ENCODE assay signal across 27 mouse cellular contexts in the genomic region with DNA sequence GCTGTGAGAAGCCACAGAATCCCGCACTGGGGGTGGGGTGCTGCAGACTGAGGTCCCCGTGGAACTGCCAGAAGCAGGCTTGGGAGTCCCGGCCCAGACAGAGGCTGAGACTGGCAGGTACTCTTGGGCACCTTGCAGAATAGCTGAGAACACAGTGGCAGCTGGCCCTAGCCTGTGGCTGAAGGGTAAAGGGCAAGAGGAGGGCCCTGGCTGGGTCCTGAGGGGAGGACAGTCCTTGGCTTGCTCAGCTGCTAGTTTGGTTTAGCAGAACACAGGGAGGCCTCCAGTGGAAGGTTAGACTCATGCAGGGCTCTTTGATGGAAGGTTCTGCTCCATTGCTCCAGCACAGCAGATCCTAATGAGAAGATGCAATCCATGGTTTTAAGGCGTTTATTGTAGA.
DNase-seq lines count a peak whose midpoint lies in the region; ATAC-seq and TF ChIP-seq lines count a peak whose summit lies in the region.
"Had no signal": no experiment of that assay in that cellular context is flagged by ENCODE, and none has a peak within 500 bp of the region (broad histone marks: within the 10 kb centered on the region; RNA-seq: fewer than 3 reads in every experiment).

No protein-coding gene starts in this region.

- H3K4me2 ChIP-seq in kidney, embryonic 16.5 days (replicated peaks; ENCODE audit: low read depth, low read length) = no peak overlapping the region
- no peak overlapping the region for H3K4me2 ChIP-seq in liver, postnatal 0 days (ENCODE audit: low read depth, low read length)
- H3K4me2 ChIP-seq: forebrain, embryonic 13.5 days; heart, embryonic 13.5 days; hindbrain, embryonic 14.5 days had no signal

- no peaks in the 10 kb centered on the region for H3K9me3 ChIP-seq in kidney, embryonic 16.5 days (ENCODE audit: low read length)
- H3K9me3 ChIP-seq in liver, postnatal 0 days (ENCODE audit: low read length) = no peaks in the 10 kb centered on the region

- no peaks in the 10 kb centered on the region for H3K27me3 ChIP-seq in kidney, adult 2 months (replicated peaks; ENCODE audit: control insufficient read depth, insufficient read depth, low read length)
- H3K27me3 ChIP-seq in kidney, embryonic 16.5 days (ENCODE audit: insufficient read depth, low read length) = no peaks in the 10 kb centered on the region
- H3K27me3 ChIP-seq in liver, adult 2 months (ENCODE audit: control insufficient read depth, insufficient read depth, low read length) = no peaks in the 10 kb centered on the region
- H3K27me3 ChIP-seq in liver, postnatal 0 days (ENCODE audit: insufficient read depth, low read length) = no peaks in the 10 kb centered on the region
- H3K27me3 ChIP-seq: CH12.LX; forebrain, embryonic 13.5 days; heart, embryonic 13.5 days; Patski had no signal

- TF ChIP-seq EP300 in liver, postnatal 0 days (IDR thresholded peaks at IDR 0.05; ENCODE audit: low read depth) = no peak

- ATAC-seq in kidney, embryonic 16.5 days (ENCODE audit: low FRiP score, low TSS enrichment) = no peak
- ATAC-seq in liver, postnatal 0 days = no peak
- ATAC-seq: forebrain, embryonic 13.5 days; forebrain, embryonic 16.5 days; hindbrain, postnatal 0 days; inflammation-experienced regulatory T-cells, adult 6 months; Patski had no signal

- no peak overlapping the region for H3K27ac ChIP-seq in kidney, adult 2 months (ENCODE audit: insufficient read depth, low read depth, low read length)
- no peak overlapping the region for H3K27ac ChIP-seq in kidney, embryonic 16.5 days (ENCODE audit: low read length)
- no peak overlapping the region for H3K27ac ChIP-seq in liver, adult 2 months (replicated peaks; ENCODE audit: insufficient read depth, low read depth, low read length)
- H3K27ac ChIP-seq in liver, postnatal 0 days (ENCODE audit: low read depth) = no peak overlapping the region
- H3K27ac ChIP-seq in left cerebral cortex, adult 2 months = no peak overlapping the region
- H3K27ac ChIP-seq: forebrain, embryonic 10.5 days; forebrain, embryonic 13.5 days; heart, adult 2 months; heart, embryonic 10.5 days; heart, embryonic 13.5 days; hindbrain, embryonic 14.5 days; hindbrain, postnatal 0 days had no signal

- peak; percentile 51 for DNase-seq in adrenal gland, postnatal 10 days
- no peak for DNase-seq in adrenal gland, adult 8-10 months
- peak; percentile 54 for DNase-seq in kidney, adult 2 months
- DNase-seq in liver, adult 2 months (ENCODE audit: extremely low read depth, low read depth, low spot score) = peak; percentile 78
- DNase-seq in liver, postnatal 0 days = no peak
- no peak for DNase-seq in left cerebral cortex, adult 2 months (ENCODE audit: extremely low spot score in 1 of 2, low spot score in 2 of 2)
- DNase-seq: B cell, adult 2 months; cerebellum, adult 18-20 months; cerebellum, adult 9-10 months; cerebellum, postnatal 14 days; gastrocnemius, postnatal 10 days; gastrocnemius, postnatal 36 days; heart, adult 2 months; heart, postnatal 14 days; heart, postnatal 4 days had no signal

- no peak for TF ChIP-seq CTCF in kidney, adult 2 months (conservative IDR thresholded peaks at IDR 0.05; ENCODE audit: insufficient read depth, insufficient read length, low read depth, low read length)
- no peak for TF ChIP-seq CTCF in liver, adult 2 months (IDR thresholded peaks at IDR 0.05; ENCODE audit: low read depth, low read length)
- TF ChIP-seq CTCF in liver, postnatal 0 days (IDR thresholded peaks at IDR 0.05; ENCODE audit: low read depth) = no peak
- TF ChIP-seq CTCF in left cerebral cortex, adult 2 months (IDR thresholded peaks at IDR 0.05) = no peak

- WGBS in kidney, adult 2 months = 81% methylated on average over 4 of the region's 4 CpGs
- WGBS in kidney, embryonic 16.5 days = 92% methylated on average over 4 of the region's 4 CpGs
- whole genome bisulfite sequencing in liver, adult 2 months = 68% methylated on average over 4 of the region's 4 CpGs
- WGBS in liver, postnatal 0 days (ENCODE audit: insufficient replicate concordance) = 71% methylated on average over 4 of the region's 4 CpGs

- no peak overlapping the region for H3K9ac ChIP-seq in kidney, embryonic 16.5 days (replicated peaks; ENCODE audit: low read length)
- H3K9ac ChIP-seq in liver, adult 2 months (ENCODE audit: low read depth, low read length) = no peak overlapping the region
- no peak overlapping the region for H3K9ac ChIP-seq in liver, postnatal 0 days (replicated peaks)
- H3K9ac ChIP-seq: forebrain, embryonic 13.5 days; heart, embryonic 13.5 days; hindbrain, embryonic 14.5 days had no signal

- H3K36me3 ChIP-seq in kidney, adult 2 months (ENCODE audit: control insufficient read depth, insufficient read depth, low read length) = no peaks in the 10 kb centered on the region
- H3K36me3 ChIP-seq in kidney, embryonic 16.5 days (ENCODE audit: insufficient read depth, low read length) = no peaks in the 10 kb centered on the region
- H3K36me3 ChIP-seq in liver, adult 2 months (ENCODE audit: control insufficient read depth, insufficient read depth, low read length) = no peaks in the 10 kb centered on the region
- no peaks in the 10 kb centered on the region for H3K36me3 ChIP-seq in liver, postnatal 0 days (replicated peaks; ENCODE audit: insufficient read depth, low read length)
- H3K36me3 ChIP-seq: forebrain, embryonic 10.5 days; G1E; heart, embryonic 10.5 days; heart, embryonic 13.5 days had no signal

- no peak for TF ChIP-seq POLR2A in kidney, adult 2 months (IDR thresholded peaks at IDR 0.05; ENCODE audit: low read depth, low read length)
- TF ChIP-seq POLR2A in liver, adult 2 months (IDR thresholded peaks at IDR 0.05; ENCODE audit: extremely low read depth, insufficient read depth, low read length) = no peak

- no peaks in the 10 kb centered on the region for H3K79me2 ChIP-seq in liver, adult 2 months (ENCODE audit: control insufficient read depth, insufficient read depth, low read length)

- intact Hi-C loops in left cerebral cortex, adult 2 months (cut with DNase I) = no loop called here

- H3K4me3 ChIP-seq in kidney, adult 2 months (ENCODE audit: insufficient read depth, low read depth, low read length) = no peak overlapping the region
- no peak overlapping the region for H3K4me3 ChIP-seq in kidney, embryonic 16.5 days (ENCODE audit: low read length)
- H3K4me3 ChIP-seq in liver, adult 2 months (ENCODE audit: insufficient read depth, low read depth, low read length) = no peak overlapping the region
- H3K4me3 ChIP-seq in liver, postnatal 0 days (ENCODE audit: low read depth, low read length) = no peak overlapping the region
- no peak overlapping the region for H3K4me3 ChIP-seq in left cerebral cortex, adult 2 months
- H3K4me3 ChIP-seq: forebrain, embryonic 10.5 days; forebrain, embryonic 13.5 days; heart, adult 2 months; heart, embryonic 10.5 days; heart, embryonic 13.5 days had no signal

- H3K4me1 ChIP-seq in kidney, adult 2 months (ENCODE audit: control insufficient read depth, insufficient read depth, low read length) = no peaks in the 10 kb centered on the region
- H3K4me1 ChIP-seq in kidney, embryonic 16.5 days (ENCODE audit: insufficient read depth, low read length) = no peaks in the 10 kb centered on the region; the same call in 1 of the 2 replicates
- H3K4me1 ChIP-seq in liver, adult 2 months (ENCODE audit: control insufficient read depth, insufficient read depth, low read length) = no peaks in the 10 kb centered on the region
- no peaks in the 10 kb centered on the region for H3K4me1 ChIP-seq in liver, postnatal 0 days (ENCODE audit: insufficient read depth)
- H3K4me1 ChIP-seq: forebrain, embryonic 10.5 days; forebrain, embryonic 13.5 days; heart, embryonic 10.5 days; heart, embryonic 13.5 days had no signal

Comparison
In these comparisons a context has a peak if more than half of its experiments do, and no peak if none do; other contexts are left out.
1. DNase-seq: peak in adrenal gland, postnatal 10 days (single experiment), kidney, adult 2 months (single experiment) and liver, adult 2 months (single experiment); none in adrenal gland, adult 8-10 months (single experiment), liver, postnatal 0 days (single experiment) and left cerebral cortex, adult 2 months (0 of 2).